Mouse (Mus musculus) stomach, postnatal 0 days (tissue): ENCODE data around the gene Rreb1.

Source experiments
- CTCF ChIP-seq: IDR thresholded peaks from 2 replicates; pipeline ENCODE4 v1.5.1; 2016; ENCODE audit warnings: antibody characterized with exemption, low read depth, mild to moderate bottlenecking, moderate library complexity
- EP300 ChIP-seq: optimal IDR thresholded peaks from 2 replicates; pipeline ENCODE3; 2016; ENCODE audit warnings: antibody characterized with exemption

- TF ChIP-seq CTCF = no peak
- no peak for TF ChIP-seq EP300
Observed at GRCm38 (mm10) chr13:37940167-37940566, 162.0 kb downstream of the Rreb1 start.
